Mouse (Mus musculus) CH12.LX (cell line): ENCODE measurements at regions not wholly inside any gene's neighbourhood (a gene's known extent, or its start where the extent isn't known, plus 50 kb on each side); places are given as distances from the start of the nearest gene placed in this dataset.

ENCODE experiments used
- DNase-seq: peaks from one replicate; pipeline ENCODE4 v3.0.0-alpha.2; 2013; ENCODE audit errors: extremely low read depth
- H3K27ac ChIP-seq: 2 replicates; pipeline ENCODE4 v1.5.1; 2012; ENCODE audit warnings: low read depth, mild to moderate bottlenecking, control low read depth, moderate library complexity; ENCODE audit not compliant: insufficient read depth
- H3K27me3 ChIP-seq: replicated peaks from 2 replicates; pipeline ENCODE3; 2012; ENCODE audit warnings: inconsistent platforms
- H3K36me3 ChIP-seq, 2 experiments: replicated peaks in 1 of 2; 2 replicates each; pipeline versions ENCODE3 to v1.6.1; 2012; ENCODE audit warnings: inconsistent platforms in 1 of 2, low read length in 1 of 2, mild to moderate bottlenecking in 1 of 2, mixed read lengths in 1 of 2, moderate library complexity in 1 of 2; ENCODE audit not compliant: control insufficient read depth in 1 of 2, insufficient read depth in 1 of 2
- H3K4me1 ChIP-seq, 2 experiments: 2 replicates each; pipeline ENCODE4 v1.6.1; 2012; ENCODE audit warnings: inconsistent platforms in 1 of 2, moderate library complexity in 1 of 2; ENCODE audit not compliant: insufficient read depth in 2 of 2, control insufficient read depth in 1 of 2
- H3K4me2 ChIP-seq: 2 replicates; pipeline ENCODE4 v1.6.1; 2012; ENCODE audit warnings: low read depth, mild to moderate bottlenecking, control low read depth; ENCODE audit not compliant: poor library complexity, insufficient read depth, severe bottlenecking
- H3K4me3 ChIP-seq, 3 experiments: fragments of 150-350 bp in 1 of 3; sonication (generic) in 1 of 3; replicated peaks in 1 of 3; 2 replicates each; pipeline versions ENCODE3 to v1.5.1; 2011 to 2012; ENCODE audit warnings: low read depth in 2 of 3, low read length in 2 of 3, mild to moderate bottlenecking in 2 of 3, moderate library complexity in 2 of 3, control low read depth in 1 of 3, improper control_type of control experiment in 1 of 3, inconsistent platforms in 1 of 3, mixed read lengths in 1 of 3; ENCODE audit not compliant: poor library complexity in 1 of 3
- H3K79me2 ChIP-seq: replicated peaks from 2 replicates; pipeline ENCODE4 v1.6.1; 2012; ENCODE audit warnings: mild to moderate bottlenecking, moderate library complexity; ENCODE audit not compliant: control insufficient read depth, poor library complexity, insufficient read depth, severe bottlenecking; ENCODE audit errors: extremely low read depth
- H3K9ac ChIP-seq: 2 replicates; pipeline ENCODE4 v1.6.1; 2012; ENCODE audit warnings: low read depth, mild to moderate bottlenecking, control low read depth, moderate library complexity; ENCODE audit not compliant: insufficient read depth
- H3K9me3 ChIP-seq: replicated peaks from 2 replicates; pipeline ENCODE3; 2012; ENCODE audit warnings: low read length, inconsistent platforms, mixed read lengths
- ETS1 ChIP-seq: conservative IDR thresholded peaks from 2 replicates; pipeline ENCODE4 v1.6.1; 2012; ENCODE audit warnings: low read depth, mild to moderate bottlenecking, inconsistent platforms, low read length, improper control_type of control experiment, moderate library complexity
- HCFC1 ChIP-seq: IDR thresholded peaks from 2 replicates; pipeline ENCODE4 v1.6.1; 2012; ENCODE audit warnings: low read depth, mild to moderate bottlenecking, inconsistent platforms, low read length, improper control_type of control experiment
- IRF4 ChIP-seq: IDR thresholded peaks from 2 replicates; pipeline ENCODE4 v1.6.1; 2014; ENCODE audit warnings: low read depth, mild to moderate bottlenecking, inconsistent platforms, low read length, improper control_type of control experiment
- JUND ChIP-seq: conservative IDR thresholded peaks from 2 replicates; pipeline ENCODE4 v1.6.1; 2011; ENCODE audit warnings: low read depth, low read length, improper control_type of control experiment
- KAT2A ChIP-seq: IDR thresholded peaks from 2 replicates; pipeline ENCODE4 v1.6.1; 2012; ENCODE audit warnings: low read length, improper control_type of control experiment, inconsistent platforms; ENCODE audit not compliant: insufficient replicate concordance
- MAX ChIP-seq: IDR thresholded peaks from 2 replicates; pipeline ENCODE4 v1.6.1; 2011; ENCODE audit warnings: low read length, improper control_type of control experiment
- MAZ ChIP-seq: IDR thresholded peaks from 2 replicates; pipeline ENCODE4 v1.6.1; 2012; ENCODE audit warnings: low read depth, mild to moderate bottlenecking, inconsistent platforms, low read length, improper control_type of control experiment, moderate library complexity
- MYC ChIP-seq: IDR thresholded peaks from 2 replicates; pipeline ENCODE4 v1.6.1; 2011; ENCODE audit warnings: low read depth, mild to moderate bottlenecking, improper control_type of control experiment, low read length
- PAX5 ChIP-seq: IDR thresholded peaks from 2 replicates; pipeline ENCODE4 v1.6.1; 2012; ENCODE audit warnings: low read length, inconsistent platforms, mixed read lengths
- POLR2A ChIP-seq: IDR thresholded peaks from 2 replicates; pipeline ENCODE4 v1.6.1; 2011; ENCODE audit warnings: low read depth, mild to moderate bottlenecking, improper control_type of control experiment, low read length
- POLR2AphosphoS2 ChIP-seq: IDR thresholded peaks from 2 replicates; pipeline ENCODE4 v1.6.1; 2011; ENCODE audit warnings: low read depth, low read length, improper control_type of control experiment
- RAD21 ChIP-seq: IDR thresholded peaks from 2 replicates; pipeline ENCODE4 v1.6.1; 2011; ENCODE audit warnings: low read depth, mild to moderate bottlenecking, low read length, improper control_type of control experiment, moderate library complexity
- SIN3A ChIP-seq: IDR thresholded peaks from 2 replicates; pipeline ENCODE4 v1.6.1; 2012; ENCODE audit warnings: low read length, improper control_type of control experiment, inconsistent platforms
- SMC3 ChIP-seq: IDR thresholded peaks from 2 replicates; pipeline ENCODE4 v1.6.1; 2011; ENCODE audit warnings: low read depth, low read length, improper control_type of control experiment
- USF2 ChIP-seq: conservative IDR thresholded peaks from 2 replicates; pipeline ENCODE4 v1.6.1; 2011; ENCODE audit warnings: low read depth, low read length, improper control_type of control experiment
- ZKSCAN1 ChIP-seq: IDR thresholded peaks from 2 replicates; pipeline ENCODE4 v1.6.1; 2012; ENCODE audit warnings: low read depth, inconsistent platforms, low read length, improper control_type of control experiment, borderline replicate concordance
- ZMIZ1 ChIP-seq: IDR thresholded peaks from 2 replicates; pipeline ENCODE4 v1.6.1; 2012; ENCODE audit warnings: low read depth, mild to moderate bottlenecking, inconsistent platforms, low read length, improper control_type of control experiment
- ZNF384 ChIP-seq: IDR thresholded peaks from 2 replicates; pipeline ENCODE4 v1.6.1; 2012; ENCODE audit warnings: low read depth, low read length, improper control_type of control experiment, inconsistent platforms
- dilution Hi-C: fragments of 300-500 bp; cut with MboI; formaldehyde crosslinking; loops from 2 replicates; pipeline ENCODE4 v1.14.3; 2020; ENCODE audit warnings: low sequenced_read_pairs; ENCODE audit not compliant: extremely low pct_unique_long_range_greater_than_20kb, extremely low pct_ligation_motif_present
- in situ Hi-C: fragments of 300-500 bp; cut with MboI; formaldehyde crosslinking; loops from 3 replicates; pipeline ENCODE4 v1.14.3; 2019; ENCODE audit warnings: low sequenced_read_pairs, low pct_ligation_motif_present, low pct_unique_long_range_greater_than_20kb, mixed read lengths

DNA sequence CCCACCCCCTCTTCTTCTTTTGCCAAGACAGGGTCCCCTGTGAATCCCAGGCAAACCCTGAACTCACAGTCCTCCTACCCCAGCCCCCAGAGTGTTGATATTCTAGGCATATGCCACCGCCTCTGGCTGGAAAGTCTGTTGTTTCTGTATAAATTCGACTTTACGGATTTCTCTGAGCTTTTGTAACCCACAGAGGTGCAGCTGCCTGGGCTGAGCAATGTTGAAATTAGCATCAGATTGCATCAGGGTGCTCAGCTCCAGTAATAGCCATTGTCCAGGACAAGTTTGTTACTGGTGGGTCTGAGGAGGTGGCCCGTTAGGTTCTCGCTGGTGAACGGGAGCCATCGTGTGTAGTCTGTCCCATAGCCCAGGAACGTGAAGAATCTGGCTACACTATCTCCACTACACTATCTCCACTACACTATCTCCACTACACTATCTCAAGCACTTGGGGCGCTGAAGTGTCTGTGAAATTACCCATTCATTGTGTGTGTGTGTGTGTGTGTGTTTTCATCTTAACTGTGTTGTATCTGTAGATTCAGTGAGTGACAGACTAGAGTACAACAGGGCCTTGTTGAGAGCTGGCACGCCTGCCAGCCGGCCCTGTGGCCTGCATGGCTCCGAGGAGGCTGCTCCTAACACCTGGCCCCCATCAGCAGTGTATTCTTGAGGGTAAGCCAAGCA lies 92.4 kb upstream of the Hnrnpk start:
- Histone ChIP-seq H3K9ac (no peak overlapping the region), H3K79me2 (no peaks in the 10 kb centered on the region), H3K27ac (no peak overlapping the region), H3K4me1 (no peaks in the 10 kb centered on the region; a peak in 1 of 4 replicates), H3K9me3 (peaks cover 2% of the 10 kb centered on the region), H3K36me3 (no peaks in the 10 kb centered on the region), H3K27me3 (peaks cover 5% of the 10 kb centered on the region), H3K4me3 (no peak overlapping the region), H3K4me2 (no peak overlapping the region)
- no peak for DNase-seq
- dilution Hi-C loops (no loop called here), in situ Hi-C loops (no loop called here)
- no peak for TF ChIP-seq RAD21
- no peak for TF ChIP-seq JUND
- TF ChIP-seq MYC, result no peak
- no peak for TF ChIP-seq IRF4
- TF ChIP-seq ZMIZ1, result no peak
- TF ChIP-seq MAX, result no peak
- TF ChIP-seq ETS1, result no peak
- no peak for TF ChIP-seq ZNF384
- TF ChIP-seq HCFC1, result no peak
- no peak for TF ChIP-seq POLR2AphosphoS2
- no peak for TF ChIP-seq SIN3A
- TF ChIP-seq PAX5, result no peak
- TF ChIP-seq POLR2A, result no peak
- no peak for TF ChIP-seq USF2
- no peak for TF ChIP-seq KAT2A
- TF ChIP-seq SMC3, result no peak

DNA sequence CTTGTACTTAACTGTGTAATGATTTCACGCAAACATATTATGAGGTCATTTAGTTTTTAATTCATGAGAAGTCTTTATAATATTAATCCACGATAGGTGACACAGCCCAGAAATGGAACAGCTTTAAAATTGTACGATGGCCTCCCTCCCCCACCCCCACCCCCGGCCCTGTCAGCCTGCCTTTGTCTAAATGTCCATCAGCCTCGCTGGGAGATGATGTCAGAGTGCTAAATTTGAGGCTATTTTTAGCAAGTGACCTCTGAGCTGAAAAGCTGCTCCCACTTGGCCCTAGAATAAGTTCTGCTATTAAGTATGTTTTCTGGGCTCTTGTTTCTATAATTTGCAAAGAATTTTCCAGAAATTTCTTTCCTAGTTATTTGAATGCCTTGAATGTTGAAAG lies 91.6 kb upstream of the Hnrnpk start:
- Histone ChIP-seq H3K9ac (no peak overlapping the region), H3K27ac (no peak overlapping the region), H3K4me1 (no peaks in the 10 kb centered on the region; a peak in 1 of 4 replicates), H3K27me3 (peaks cover 6% of the 10 kb centered on the region), H3K4me2 (no peak overlapping the region; the same call in 1 of the 2 replicates), H3K4me3 (no peak overlapping the region), H3K36me3 (no peaks in the 10 kb centered on the region), H3K9me3 (peaks cover 2% of the 10 kb centered on the region), H3K79me2 (no peaks in the 10 kb centered on the region)
- TF ChIP-seq PAX5 (no peak), ZKSCAN1 (no peak), MAZ (no peak)
- in situ Hi-C loops, result no loop called here
- dilution Hi-C loops, result no loop called here
- no peak for DNase-seq
